Mouse (Mus musculus) inflammation-experienced regulatory T-cells, adult 6 months (primary cell): ENCODE results near the gene Dhh. TPM values are rescaled to one million over a fixed set of nuclear protein-coding genes. Genes with fewer than 3 reads are reported as not detected.

Experiments used
- ATAC-seq: one replicate; pipeline ENCODE4 v1.8.0; 2017
- polyA plus RNA-seq, 3 experiments: library from polyadenylated mRNA; unstranded; fragments of 100-300 nt; shearing (Covaris generic); gene quantifications; one replicate each; pipeline ENCODE4 v1.2.1; 2017

Dhh gene
- polyA plus RNA-seq, 3 experiments from 2014 or later = 0.09 TPM; not detected in 2

- no peak for ATAC-seq
Observed at GRCm38 (mm10) chr15:98850668-98851067, 47.7 kb downstream of the Dhh start.

- no peak for ATAC-seq
Observed at GRCm38 (mm10) chr15:98849956-98850600, 48.3 kb downstream of the Dhh start.

GRCm38 (mm10) chr15:98849165-98849564, 49.2 kb downstream of the Dhh start:
- no peak for ATAC-seq

GRCm38 (mm10) chr15:98846140-98846539, 52.2 kb downstream of the Dhh start:
- no peak for ATAC-seq

GRCm38 (mm10) chr15:98845149-98845548, 53.2 kb downstream of the Dhh start:
- ATAC-seq = no peak

- ATAC-seq = no peak
Observed at GRCm38 (mm10) chr15:98843595-98844223, 54.6 kb downstream of the Dhh start.

Other genes starting within 250 kb of the Dhh start
- gene Ddx23, start 235.6 kb downstream of the Dhh start, polyA plus RNA-seq = 10 to 100 TPM; 15.4 to 37.0 (median 37.0) TPM
- 1 to 10 TPM in 1 of 3 experiments, under 1 TPM in 2; 0.94 to 1.8 (median 0.99) TPM for gene Rnd1, start 221.1 kb downstream of the Dhh start, polyA plus RNA-seq
- not detected for gene Ccdc65, start 190.3 kb downstream of the Dhh start, polyA plus RNA-seq
- gene Fkbp11, start 170.3 kb downstream of the Dhh start, polyA plus RNA-seq = 1 to 10 TPM in 1 of 3 experiments, under 1 TPM in 1, not detected in 1; 0.62 to 1.7 TPM
- 10 to 100 TPM; 35.5 to 38.0 (median 37.8) TPM for gene Arf3, start 135.3 kb downstream of the Dhh start, polyA plus RNA-seq
- under 1 TPM in 1 of 3 experiments, not detected in 2; 0.15 TPM for gene Wnt10b, start 120.4 kb downstream of the Dhh start, polyA plus RNA-seq
- under 1 TPM in 1 of 3 experiments, not detected in 2; 0.15 TPM for gene Wnt1, start 108.7 kb downstream of the Dhh start, polyA plus RNA-seq
- not detected for gene Ddn, start 89.0 kb downstream of the Dhh start, polyA plus RNA-seq
- gene Prkag1, start 67.0 kb downstream of the Dhh start, polyA plus RNA-seq = 100 to 1,000 TPM; 119 to 137 (median 129) TPM
- 10 to 100 TPM; 18.7 to 36.4 (median 30.7) TPM for gene Kmt2d, start 27.3 kb downstream of the Dhh start, polyA plus RNA-seq
- 10 to 100 TPM in 2 of 3 experiments, 1 to 10 TPM in 1; 9.5 to 13.0 (median 10.8) TPM for gene Rhebl1, start 4.0 kb downstream of the Dhh start, polyA plus RNA-seq
- 10 to 100 TPM; 17.3 to 46.9 (median 39.3) TPM for gene Lmbr1l, start 19.7 kb upstream of the Dhh start, polyA plus RNA-seq
- gene Tuba1b, start 36.0 kb upstream of the Dhh start, polyA plus RNA-seq = 100 to 1,000 TPM; 459 to 882 (median 544) TPM
- gene Gm49450, start 55.0 kb upstream of the Dhh start, polyA plus RNA-seq = not detected
- 100 to 1,000 TPM; 206 to 351 (median 217) TPM for gene Tuba1a, start 55.2 kb upstream of the Dhh start, polyA plus RNA-seq
- 100 to 1,000 TPM in 1 of 3 experiments, 10 to 100 TPM in 2; 70.4 to 203 (median 83.7) TPM for gene Tuba1c, start 131.4 kb upstream of the Dhh start, polyA plus RNA-seq
- gene Prph, start 156.6 kb upstream of the Dhh start, polyA plus RNA-seq = not detected
- gene Troap, start 176.0 kb upstream of the Dhh start, polyA plus RNA-seq = 1 to 10 TPM in 2 of 3 experiments, under 1 TPM in 1; 0.92 to 9.3 (median 1.1) TPM
- not detected for gene C1ql4, start 189.3 kb upstream of the Dhh start, polyA plus RNA-seq
- gene Dnajc22, start 194.6 kb upstream of the Dhh start, polyA plus RNA-seq = not detected
- gene Spats2, start 227.4 kb upstream of the Dhh start, polyA plus RNA-seq = under 1 TPM in 1 of 3 experiments, not detected in 2; 0.17 TPM